Mouse (Mus musculus): Measurements from ENCODE around the gene Cep170b. TPM values are rescaled to one million over a fixed set of nuclear protein-coding genes. Genes with fewer than 3 reads are reported as not detected.

Cep170b gene
- 82.4 and 97.6 TPM in 2 replicates for polyA plus RNA-seq (2012; rRNA removed)

GRCm38 (mm10) chr12:112720216-112720615, at the start of gene Cep170b:
Gene Cep170b, plus strand, starts transcription at chr12:112720455.

DNA sequence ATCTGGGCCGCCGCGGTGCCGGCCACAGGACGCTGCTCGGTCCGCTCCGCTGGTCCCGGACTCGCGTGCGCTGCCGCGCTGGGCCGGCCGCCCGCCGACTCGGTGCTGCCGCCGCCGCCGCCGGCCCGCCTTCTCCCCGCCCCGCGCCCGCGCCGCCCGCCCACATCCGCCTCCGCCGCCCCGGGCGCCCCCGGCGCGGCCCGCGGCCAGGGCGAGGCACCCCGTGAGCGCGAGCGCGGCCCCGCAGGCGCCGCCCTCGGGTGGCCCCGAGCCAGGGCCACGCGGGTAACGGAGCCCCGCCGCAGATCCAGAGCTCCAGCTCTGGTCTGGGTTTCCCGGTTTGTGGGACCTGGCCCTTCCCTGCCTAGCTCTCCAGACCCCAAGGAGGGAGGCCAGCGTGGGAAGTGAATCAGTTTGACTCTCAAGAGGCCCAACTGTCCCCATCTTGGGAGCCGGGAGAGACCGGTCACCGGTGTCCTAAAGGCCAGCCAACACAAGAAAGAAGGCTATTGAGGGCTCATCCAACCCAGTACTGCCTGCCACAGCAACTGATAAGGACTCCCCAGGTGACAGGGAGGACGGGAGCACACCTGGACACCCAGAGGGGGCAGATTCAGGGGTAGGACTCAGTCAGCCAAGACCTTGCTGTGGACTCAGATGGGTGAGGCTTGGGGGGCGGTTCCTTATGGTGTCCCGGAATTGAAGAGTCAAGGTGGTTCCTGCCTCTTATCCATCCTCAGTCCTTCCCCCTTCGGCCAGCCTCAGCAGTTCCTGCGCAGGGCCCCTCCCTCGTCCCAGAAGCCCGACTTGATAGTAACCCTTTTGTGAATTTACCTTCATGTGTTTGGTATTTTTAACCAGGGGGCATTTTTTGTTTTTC, 45.9 kb upstream of the Cep170b start, which contains the start of gene Akt1:
Gene Akt1, minus strand, starts transcription at position 753 of the 880 bp plus-strand sequence.

GRCm38 (mm10) chr12:112678555-112679026, 41.7 kb upstream of the Cep170b start, which contains the start of gene Zbtb42:
Gene Zbtb42, plus strand, starts transcription at chr12:112678828.

GRCm38 (mm10) chr12:112760154-112760926, 40.1 kb downstream of the Cep170b start, which contains the start of gene Pld4:
Gene Pld4, plus strand, starts transcription at chr12:112760655.

Other genes starting within 250 kb of the Cep170b start
- 19.1 and 21.2 TPM in 2 replicates for gene A530016L24Rik, start 231.0 kb upstream of the Cep170b start, polyA plus RNA-seq (2012; rRNA removed)
- 0.57 and 0.61 TPM in 2 replicates for gene Tmem179, start 203.7 kb upstream of the Cep170b start, polyA plus RNA-seq (2012; rRNA removed)
- gene Inf2, start 131.7 kb upstream of the Cep170b start, polyA plus RNA-seq (2012; rRNA removed): 42.7 and 45.9 TPM in 2 replicates
- gene Adssl1, start 100.4 kb upstream of the Cep170b start, polyA plus RNA-seq (2012; rRNA removed): 3.7 and 4.5 TPM in 2 replicates
- gene Siva1, start 75.8 kb upstream of the Cep170b start, polyA plus RNA-seq (2012; rRNA removed): 141 and 169 TPM in 2 replicates
- gene Akt1, start 45.6 kb upstream of the Cep170b start, polyA plus RNA-seq (2012; rRNA removed): 246 and 258 TPM in 2 replicates
- gene Zbtb42, start 41.6 kb upstream of the Cep170b start, polyA plus RNA-seq (2012; rRNA removed): 17.9 and 20.4 TPM in 2 replicates
- 41.6 and 50.1 TPM in 2 replicates for gene Pld4, start 40.2 kb downstream of the Cep170b start, polyA plus RNA-seq (2012; rRNA removed)
- gene Ahnak2, start 82.2 kb downstream of the Cep170b start, polyA plus RNA-seq (2012; rRNA removed): 17.4 and 19.1 TPM in 2 replicates
- 14.1 and 19.2 TPM in 2 replicates for gene Clba1, start 88.5 kb downstream of the Cep170b start, polyA plus RNA-seq (2012; rRNA removed)
- gene Cdca4, start 109.0 kb downstream of the Cep170b start, polyA plus RNA-seq (2012; rRNA removed): 33.5 and 36.9 TPM in 2 replicates
- gene Gpr132, start 147.8 kb downstream of the Cep170b start, polyA plus RNA-seq (2012; rRNA removed): 3.0 TPM in 2 replicates
- gene Jag2, start 209.3 kb downstream of the Cep170b start, polyA plus RNA-seq (2012; rRNA removed): 51.9 and 56.8 TPM in 2 replicates
- 59.3 and 65.9 TPM in 2 replicates for gene Nudt14, start 221.7 kb downstream of the Cep170b start, polyA plus RNA-seq (2012; rRNA removed)